Mouse (Mus musculus) liver, embryonic 11.5 days (tissue): Measurements from ENCODE around the gene Ythdf2. TPM values are rescaled to one million over a fixed set of nuclear protein-coding genes. Genes with fewer than 3 reads are reported as not detected.

Source experiments
- ATAC-seq: fragments of 200-750 bp; cut with Nextera tagmentation; replicated peaks from 2 replicates; pipeline ENCODE4 v1.8.0; 2017; ENCODE audit warnings: moderate number of reproducible peaks, mild to moderate bottlenecking, moderate TSS enrichment, moderate library complexity; ENCODE audit not compliant: low FRiP score
- DNase-seq: peaks from one replicate; pipeline ENCODE4 v3.0.0-alpha.2; 2017; ENCODE audit warnings: low spot score
- H3K27ac ChIP-seq: fragments of 300-500 bp; sonication (generic); 2 replicates; pipeline ENCODE4 v1.5.1; 2014; ENCODE audit warnings: mild to moderate bottlenecking, low read depth, low read length, control low read depth
- H3K27me3 ChIP-seq: fragments of 300-500 bp; sonication (generic); replicated peaks from 2 replicates; pipeline ENCODE4 v1.6.1; 2014; ENCODE audit warnings: low read length, mixed read lengths; ENCODE audit not compliant: control insufficient read depth, insufficient read depth
- H3K36me3 ChIP-seq: fragments of 300-500 bp; sonication (generic); 2 replicates; pipeline ENCODE4 v1.6.1; 2014; ENCODE audit warnings: mild to moderate bottlenecking, low read length, moderate library complexity, mixed read lengths; ENCODE audit not compliant: control insufficient read depth, insufficient read depth
- H3K4me1 ChIP-seq: fragments of 300-500 bp; sonication (generic); replicated peaks from 2 replicates; pipeline ENCODE4 v1.6.1; 2014; ENCODE audit warnings: low read length, mixed read lengths; ENCODE audit not compliant: control insufficient read depth, insufficient read depth
- H3K4me2 ChIP-seq: fragments of 300-500 bp; sonication (generic); 2 replicates; pipeline ENCODE4 v1.6.1; 2014; ENCODE audit warnings: mild to moderate bottlenecking, control low read depth, moderate library complexity
- H3K4me3 ChIP-seq: fragments of 300-500 bp; sonication (generic); 2 replicates; pipeline ENCODE4 v1.5.1; 2014; ENCODE audit warnings: low read depth, low read length, control low read depth
- H3K9ac ChIP-seq: fragments of 300-500 bp; sonication (generic); 2 replicates; pipeline ENCODE4 v1.6.1; 2014; ENCODE audit warnings: low read depth, low read length, control low read depth
- H3K9me3 ChIP-seq: fragments of 300-500 bp; sonication (generic); 2 replicates; pipeline ENCODE4 v1.6.1; 2016; ENCODE audit warnings: low read length, inconsistent platforms, mixed read lengths; ENCODE audit not compliant: control insufficient read depth
- WGBS: fragments of 180-500 bp; shearing (Covaris S2); extraction: QIAGEN DNeasy Blood & Tissue Kit; methylation state at CpG from one replicate; pipeline ENCODE4 v1.1.7; 2014; 5-methylcytosine and 5-hydroxymethylcytosine counted together
- polyA plus RNA-seq: library from polyadenylated mRNA; unstranded; fragments of >200 nt; fragmentation: Nextera tagmentation; extraction: Ambion mirVana; gene quantifications from 2 replicates; pipeline ENCODE4 v1.2.1, GENCODE M21; 2014

Ythdf2 gene
- polyA plus RNA-seq, 1 experiment from 2014 or later: 82.6 TPM

DNA sequence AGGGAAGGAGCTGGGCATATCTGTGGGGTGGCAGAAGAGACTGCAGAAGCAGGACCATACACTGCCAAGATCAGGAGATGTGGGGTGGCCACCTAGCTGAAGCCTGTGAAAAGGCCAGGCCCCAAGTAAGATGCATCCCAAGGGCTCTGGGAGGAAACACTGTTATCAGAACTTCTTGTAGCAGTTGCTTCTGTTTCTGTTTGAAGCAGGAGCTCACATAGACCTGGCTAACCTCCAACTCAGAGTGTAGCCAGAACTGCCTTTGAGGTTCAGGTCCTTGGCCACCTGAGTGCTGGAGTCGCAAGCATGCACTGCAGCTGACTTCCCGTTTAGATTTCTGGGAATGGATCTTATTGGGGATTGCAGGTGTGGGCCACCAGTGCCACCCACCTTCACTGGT is 5.7 kb upstream of the Ythdf2 start:
- H3K27ac ChIP-seq: no peak overlapping the region
- no peak overlapping the region for H3K9ac ChIP-seq
- peaks cover 8% of the 10 kb centered on the region for H3K4me1 ChIP-seq
- H3K27me3 ChIP-seq: no peaks in the 10 kb centered on the region
- DNase-seq: no peak
- H3K9me3 ChIP-seq: no peaks in the 10 kb centered on the region
- no peak overlapping the region for H3K4me3 ChIP-seq
- WGBS: 74% methylated on average over 2 of the region's 2 CpGs
- no peak overlapping the region for H3K4me2 ChIP-seq
- no peak for ATAC-seq
- H3K36me3 ChIP-seq: no peaks in the 10 kb centered on the region

- no peak overlapping the region for H3K4me3 ChIP-seq
- peaks cover 8% of the 10 kb centered on the region for H3K4me1 ChIP-seq
- DNase-seq: no peak
- no peaks in the 10 kb centered on the region for H3K36me3 ChIP-seq
- no peak overlapping the region for H3K27ac ChIP-seq
- no peaks in the 10 kb centered on the region for H3K27me3 ChIP-seq
- 40% methylated on average over 1 of the region's 1 CpGs for WGBS
- no peak overlapping the region for H3K9ac ChIP-seq
- H3K4me2 ChIP-seq: no peak overlapping the region
- no peaks in the 10 kb centered on the region for H3K9me3 ChIP-seq
- no peak for ATAC-seq
These were observed 4.5 kb upstream of the Ythdf2 start for GRCm38 (mm10) chr4:132216602-132217001.

GRCm38 (mm10) chr4:132214847-132215246 is 2.7 kb upstream of the Ythdf2 start:
- H3K4me3 ChIP-seq: no peak overlapping the region
- DNase-seq: no peak
- H3K4me1 ChIP-seq: peaks cover 13% of the 10 kb centered on the region
- H3K9ac ChIP-seq: peak overlapping the region; percentile 26; the same call in 1 of the 2 replicates
- peak overlapping the region; percentile 32 for H3K4me2 ChIP-seq
- H3K27me3 ChIP-seq: no peaks in the 10 kb centered on the region
- WGBS: 37% methylated on average over 4 of the region's 4 CpGs
- H3K9me3 ChIP-seq: no peaks in the 10 kb centered on the region
- H3K36me3 ChIP-seq: no peaks in the 10 kb centered on the region; the same call in 1 of the 2 replicates
- ATAC-seq: no peak
- no peak overlapping the region for H3K27ac ChIP-seq

DNA sequence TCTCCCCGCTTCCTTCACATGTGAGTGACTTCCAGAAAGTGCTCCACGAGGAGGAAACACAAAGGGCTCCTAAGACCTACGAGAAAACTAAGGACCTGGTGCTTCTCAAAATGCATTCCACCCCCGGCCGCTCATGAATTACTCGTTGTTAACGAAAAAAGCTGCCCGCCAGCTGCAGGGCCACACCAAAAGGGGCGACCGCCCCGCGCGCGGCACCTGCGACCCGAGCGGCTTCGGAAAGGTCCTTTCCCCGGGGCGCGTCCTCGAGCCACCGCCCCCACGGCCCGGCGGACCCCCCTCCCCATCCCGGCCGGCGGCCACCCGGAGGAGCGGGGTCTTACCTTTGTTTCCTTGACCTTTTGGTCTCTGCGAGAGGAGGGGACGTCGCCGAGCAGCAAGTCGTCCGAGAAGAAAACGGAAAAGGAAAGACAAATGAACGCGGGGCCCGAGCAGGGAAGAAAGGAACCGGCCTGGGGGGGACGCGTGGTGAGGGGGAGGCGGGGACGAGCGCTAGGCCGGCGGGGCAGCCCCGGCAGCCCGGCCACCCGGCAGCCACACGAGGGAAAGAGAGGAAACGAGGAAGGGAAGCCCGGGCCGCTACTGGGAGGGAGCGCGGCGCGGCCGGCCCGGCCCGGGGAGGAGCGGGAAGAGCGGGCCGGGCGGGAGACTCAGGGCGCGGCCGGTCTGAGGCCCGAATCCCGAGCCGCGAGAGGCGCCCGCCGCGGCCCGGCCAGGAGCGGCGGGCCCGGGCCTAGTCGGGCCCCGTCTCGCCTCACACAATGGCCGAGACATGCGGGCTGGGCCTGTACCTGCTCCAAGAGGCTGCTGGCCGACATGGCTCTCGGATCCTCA is 786 bp downstream of the Ythdf2 start:
- H3K36me3 ChIP-seq: peaks cover 9% of the 10 kb centered on the region; the same call in 1 of the 2 replicates
- ATAC-seq (peak; percentile 68), DNase-seq (peak; percentile 65)
- H3K27ac ChIP-seq: peak overlapping the region; percentile 95
- H3K9ac ChIP-seq: peak overlapping the region; percentile 100
- no peaks in the 10 kb centered on the region for H3K9me3 ChIP-seq
- under 1% methylated on average over 86 of the region's 89 CpGs for WGBS
- peak overlapping the region; percentile 98 for H3K4me3 ChIP-seq
- H3K4me1 ChIP-seq: peaks cover 22% of the 10 kb centered on the region
- peak overlapping the region; percentile 92 for H3K4me2 ChIP-seq
- no peaks in the 10 kb centered on the region for H3K27me3 ChIP-seq

- Histone ChIP-seq H3K4me2 (peak overlapping the region; percentile 92), H3K27me3 (no peaks in the 10 kb centered on the region), H3K9me3 (no peaks in the 10 kb centered on the region), H3K36me3 (peaks cover 14% of the 10 kb centered on the region; the same call in 1 of the 2 replicates), H3K4me1 (peaks cover 22% of the 10 kb centered on the region), H3K4me3 (peak overlapping the region; percentile 98), H3K9ac (peak overlapping the region; percentile 100), H3K27ac (no peak overlapping the region; the same call in 1 of the 2 replicates)
- 42% methylated on average over 2 of the region's 2 CpGs for WGBS
- DNase-seq (no peak), ATAC-seq (no peak)
These were observed 1.8 kb downstream of the Ythdf2 start for GRCm38 (mm10) chr4:132210325-132210724.

DNA sequence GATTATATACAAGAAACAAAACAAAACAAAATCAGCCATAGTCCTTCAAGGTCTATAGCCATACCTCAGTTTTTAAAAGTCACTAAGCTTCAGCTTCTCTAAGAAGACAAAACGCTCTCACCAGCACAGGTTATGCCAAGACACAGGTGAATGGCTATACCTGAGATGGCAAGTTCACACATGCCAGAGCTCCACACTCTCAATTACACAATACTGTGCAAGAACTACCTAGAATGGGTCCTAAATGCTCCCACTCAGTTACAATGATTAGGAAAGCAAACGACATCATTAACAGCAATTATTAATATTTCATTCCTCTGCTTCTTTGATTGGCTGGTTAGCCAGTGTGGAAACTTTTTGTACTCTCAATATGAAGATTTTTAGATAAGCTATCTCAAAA is 2.8 kb downstream of the Ythdf2 start:
- H3K36me3 ChIP-seq: peaks cover 20% of the 10 kb centered on the region
- no peak for ATAC-seq
- no peaks in the 10 kb centered on the region for H3K27me3 ChIP-seq
- H3K9ac ChIP-seq: no peak overlapping the region
- H3K4me3 ChIP-seq: peak overlapping the region; percentile 23; the same call in 1 of the 2 replicates
- 86% methylated on average over 2 of the region's 2 CpGs for WGBS
- no peak for DNase-seq
- no peaks in the 10 kb centered on the region for H3K9me3 ChIP-seq
- H3K4me1 ChIP-seq: peaks cover 14% of the 10 kb centered on the region
- H3K4me2 ChIP-seq: peak overlapping the region; percentile 26
- H3K27ac ChIP-seq: no peak overlapping the region

GRCm38 (mm10) chr4:132207280-132207679 is 4.8 kb downstream of the Ythdf2 start:
- no peak overlapping the region for H3K4me3 ChIP-seq
- WGBS: 79% methylated on average over 4 of the region's 4 CpGs
- H3K4me2 ChIP-seq: no peak overlapping the region
- ATAC-seq (no peak), DNase-seq (no peak)
- peaks cover 34% of the 10 kb centered on the region for H3K36me3 ChIP-seq
- no peak overlapping the region for H3K27ac ChIP-seq
- no peaks in the 10 kb centered on the region for H3K9me3 ChIP-seq
- no peaks in the 10 kb centered on the region for H3K27me3 ChIP-seq
- H3K9ac ChIP-seq: no peak overlapping the region
- peaks cover 13% of the 10 kb centered on the region for H3K4me1 ChIP-seq

- Histone ChIP-seq H3K9me3 (no peaks in the 10 kb centered on the region), H3K27ac (no peak overlapping the region), H3K27me3 (no peaks in the 10 kb centered on the region), H3K4me2 (no peak overlapping the region), H3K9ac (no peak overlapping the region), H3K4me3 (no peak overlapping the region), H3K4me1 (peaks cover 26% of the 10 kb centered on the region), H3K36me3 (peaks cover 35% of the 10 kb centered on the region)
- DNase-seq: no peak
- ATAC-seq: no peak
These were observed 13.3 kb downstream of the Ythdf2 start for GRCm38 (mm10) chr4:132198771-132199170.

DNA sequence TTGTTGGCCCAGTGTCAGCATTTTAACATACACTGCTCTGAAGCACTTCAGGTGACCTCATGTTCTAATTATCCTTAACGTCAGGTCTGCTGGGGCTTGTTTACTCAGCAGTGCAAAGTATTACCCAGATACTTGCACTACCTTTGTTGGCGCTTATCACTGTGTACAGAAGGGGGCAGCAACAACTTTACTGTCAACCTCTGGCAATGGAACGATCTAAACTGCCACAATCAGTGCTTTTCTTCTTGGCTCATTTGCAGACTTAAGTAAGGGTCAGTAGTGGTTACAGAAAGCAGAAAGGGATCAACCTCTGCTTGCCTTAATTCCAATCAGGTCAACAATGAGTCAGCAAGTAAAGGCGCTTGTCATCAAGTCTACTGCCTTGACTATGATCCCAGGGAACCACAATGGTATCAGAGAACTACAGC is 13.8 kb downstream of the Ythdf2 start:
- no peak overlapping the region for H3K9ac ChIP-seq
- no peak overlapping the region for H3K27ac ChIP-seq
- H3K4me1 ChIP-seq: peaks cover 26% of the 10 kb centered on the region
- no peak overlapping the region for H3K4me2 ChIP-seq
- no peaks in the 10 kb centered on the region for H3K9me3 ChIP-seq
- peaks cover 35% of the 10 kb centered on the region for H3K36me3 ChIP-seq
- DNase-seq: no peak
- ATAC-seq: peak; percentile 23; the same call in 1 of the 2 replicates
- no peaks in the 10 kb centered on the region for H3K27me3 ChIP-seq
- WGBS: 43% methylated on average over 4 of the region's 4 CpGs
- H3K4me3 ChIP-seq: no peak overlapping the region
